Mouse (Mus musculus) forebrain, embryonic 15.5 days (tissue): Measurements from ENCODE around the gene Abcg1. TPM values are rescaled to one million over a fixed set of nuclear protein-coding genes. Genes with fewer than 3 reads are reported as not detected.

Source experiments
- ATAC-seq: fragments of 200-750 bp; cut with Nextera tagmentation; replicated peaks from 2 replicates; pipeline ENCODE4 v1.8.0; 2017; ENCODE audit warnings: mild to moderate bottlenecking, moderate TSS enrichment, moderate library complexity
- H3K27ac ChIP-seq: fragments of 300-500 bp; sonication (generic); replicated peaks from 2 replicates; pipeline ENCODE4 v1.5.1; 2015; ENCODE audit warnings: mild to moderate bottlenecking, inconsistent platforms
- H3K27me3 ChIP-seq: fragments of 300-500 bp; sonication (generic); 2 replicates; pipeline ENCODE4 v1.6.1; 2015; ENCODE audit warnings: inconsistent platforms
- H3K36me3 ChIP-seq: fragments of 300-500 bp; sonication (generic); 2 replicates; pipeline ENCODE4 v1.6.1; 2015; ENCODE audit warnings: mild to moderate bottlenecking, inconsistent platforms
- H3K4me1 ChIP-seq: fragments of 300-500 bp; sonication (generic); 2 replicates; pipeline ENCODE4 v1.6.1; 2015; ENCODE audit warnings: inconsistent platforms
- H3K4me2 ChIP-seq: fragments of 300-500 bp; sonication (generic); replicated peaks from 2 replicates; pipeline ENCODE4 v1.6.1; 2015; ENCODE audit warnings: mild to moderate bottlenecking, inconsistent platforms
- H3K4me3 ChIP-seq: fragments of 300-500 bp; sonication (generic); 2 replicates; pipeline ENCODE4 v1.5.1; 2015; ENCODE audit warnings: mild to moderate bottlenecking, inconsistent platforms
- H3K9ac ChIP-seq: fragments of 300-500 bp; sonication (generic); replicated peaks from 2 replicates; pipeline ENCODE4 v1.6.1; 2015; ENCODE audit warnings: mild to moderate bottlenecking, inconsistent platforms
- H3K9me3 ChIP-seq: fragments of 300-500 bp; sonication (generic); 2 replicates; pipeline ENCODE4 v1.6.1; 2016; ENCODE audit warnings: inconsistent platforms
- WGBS: fragments of 180-500 bp; shearing (Covaris S2); methylation state at CpG from one replicate; pipeline ENCODE4 v1.1.7; 2015; ENCODE audit warnings: mixed read lengths; 5-methylcytosine and 5-hydroxymethylcytosine counted together
- polyA plus RNA-seq: library from polyadenylated mRNA; unstranded; fragments of >200 nt; fragmentation: Nextera tagmentation; extraction: Ambion mirVana; gene quantifications from 2 replicates; pipeline ENCODE4 v1.2.1, GENCODE M21; 2015

Abcg1 gene
- polyA plus RNA-seq: 20.2 and 20.8 TPM in 2 replicates

DNA sequence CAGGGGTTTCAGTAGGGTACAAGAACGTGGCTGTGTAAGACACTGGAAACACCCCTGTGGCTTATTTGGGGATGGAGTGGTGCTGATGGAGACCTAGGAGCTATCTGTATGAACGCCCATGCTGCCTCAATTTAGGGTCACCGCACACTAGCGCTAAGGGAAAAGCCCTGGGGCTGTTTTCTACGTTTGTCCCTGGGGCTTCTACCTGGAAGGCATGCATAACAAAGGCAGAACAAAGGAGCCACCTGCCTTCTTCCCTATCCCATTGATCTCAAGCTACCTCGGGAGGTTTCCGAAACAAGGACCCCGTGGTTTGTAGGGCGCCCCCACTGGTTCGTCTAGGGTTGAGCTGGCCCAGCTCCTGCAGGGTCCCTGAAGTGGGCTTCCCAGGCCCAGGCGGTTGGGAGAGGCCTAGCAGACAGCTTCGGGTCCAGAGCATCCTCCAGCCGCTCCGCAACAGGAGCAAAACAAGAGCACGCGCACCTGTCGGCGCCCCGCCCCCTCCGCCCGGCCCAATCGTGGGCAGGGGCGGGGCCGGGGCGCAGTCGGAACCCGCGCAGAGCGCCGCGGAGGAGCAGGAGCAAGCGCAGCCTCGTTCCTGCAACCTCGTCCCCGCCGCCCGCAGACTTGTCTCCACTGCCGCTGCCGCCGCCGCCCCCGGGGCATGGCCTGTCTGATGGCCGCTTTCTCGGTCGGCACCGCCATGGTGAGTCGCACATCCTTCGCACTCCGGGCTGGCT, at the start of gene Abcg1:
TSS of gene Abcg1 (plus strand) at position 525 of the 740 bp plus-strand sequence.
- no peaks in the 10 kb centered on the region for H3K36me3 ChIP-seq
- no peaks in the 10 kb centered on the region for H3K27me3 ChIP-seq
- H3K27ac ChIP-seq: peak within 1 kb of the TSS; percentile 91
- H3K4me3 ChIP-seq: peak within 1 kb of the TSS; percentile 87
- peaks cover 6% of the 10 kb centered on the region; the same call in 1 of the 2 replicates for H3K9me3 ChIP-seq
- ATAC-seq: peak; percentile 85
- peak within 1 kb of the TSS; percentile 81 for H3K9ac ChIP-seq
- peak within 1 kb of the TSS; percentile 97 for H3K4me2 ChIP-seq
- under 1% methylated on average over 49 of the region's 49 CpGs for WGBS
- peaks cover 44% of the 10 kb centered on the region for H3K4me1 ChIP-seq

DNA sequence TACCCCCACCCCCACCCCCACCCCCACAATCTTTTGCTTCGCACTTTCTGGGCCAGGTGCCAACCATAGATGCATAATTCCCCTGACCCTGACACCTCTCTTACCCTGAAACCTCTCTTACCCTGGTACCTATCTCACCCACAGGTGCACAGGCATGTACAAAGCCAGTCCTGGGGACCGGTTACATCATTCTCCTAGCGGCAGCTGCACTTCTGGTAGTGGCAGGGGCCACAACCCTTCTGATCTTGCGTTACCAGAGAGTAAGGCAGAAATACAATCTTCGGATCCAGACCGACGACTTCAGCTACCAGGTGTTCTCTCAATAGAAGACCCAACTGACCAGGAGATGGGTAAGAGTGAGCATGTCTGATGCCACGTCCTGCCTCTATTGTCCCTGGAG, 49.1 kb upstream of the Abcg1 start:
- Histone ChIP-seq H3K4me2 (no peak overlapping the region), H3K4me3 (no peak overlapping the region), H3K9ac (no peak overlapping the region), H3K27ac (no peak overlapping the region), H3K9me3 (no peaks in the 10 kb centered on the region), H3K36me3 (no peaks in the 10 kb centered on the region), H3K27me3 (no peaks in the 10 kb centered on the region), H3K4me1 (no peaks in the 10 kb centered on the region)
- ATAC-seq: no peak
- WGBS: 86% methylated on average over 8 of the region's 8 CpGs

DNA sequence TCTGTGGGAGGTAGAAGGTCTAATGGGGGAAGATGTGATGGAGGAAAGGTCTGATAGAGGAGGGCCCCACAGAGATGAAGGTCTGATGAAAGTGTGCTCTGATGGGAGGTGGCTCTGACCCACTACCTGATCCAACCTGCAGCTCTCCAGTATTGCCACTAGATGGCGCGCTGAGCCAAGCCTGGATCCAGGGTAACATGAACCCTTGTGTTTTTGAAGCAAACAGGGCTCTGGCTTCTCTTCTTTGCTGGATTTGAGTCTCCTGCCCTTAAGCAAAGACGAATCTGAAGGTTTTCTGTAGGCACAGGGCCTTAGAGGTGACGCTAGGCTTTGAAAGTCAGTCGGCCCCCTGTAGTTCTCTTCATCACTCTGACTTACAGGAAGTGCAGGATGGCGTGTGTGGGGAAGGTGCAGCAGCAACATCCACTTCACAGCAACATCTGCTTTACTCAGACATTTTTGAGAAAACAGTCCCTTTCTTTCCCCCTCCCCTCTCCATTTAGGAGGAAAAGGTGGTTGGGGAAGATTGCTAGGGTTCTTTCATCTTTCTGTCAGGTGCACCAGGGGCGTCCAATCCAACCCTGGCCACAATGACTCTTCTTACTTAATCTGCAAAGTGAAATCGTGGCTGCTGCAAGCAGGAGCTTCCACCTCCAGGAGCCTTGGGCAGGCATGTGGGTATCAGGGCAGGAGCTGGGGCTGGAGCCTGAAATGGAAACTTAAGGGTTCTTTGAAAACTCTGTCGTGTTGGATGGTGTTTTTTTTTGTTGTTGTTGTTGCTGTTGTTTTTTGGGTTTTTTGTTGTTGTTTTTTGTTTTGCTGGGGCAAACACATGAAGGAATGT, 45.7 kb upstream of the Abcg1 start:
- no peak overlapping the region for H3K4me2 ChIP-seq
- WGBS: 41% methylated on average over 9 of the region's 9 CpGs
- H3K4me3 ChIP-seq: no peak overlapping the region
- H3K36me3 ChIP-seq: no peaks in the 10 kb centered on the region
- no peak for ATAC-seq
- H3K9ac ChIP-seq: no peak overlapping the region
- H3K27ac ChIP-seq: no peak overlapping the region
- no peaks in the 10 kb centered on the region for H3K9me3 ChIP-seq
- no peaks in the 10 kb centered on the region for H3K4me1 ChIP-seq
- no peaks in the 10 kb centered on the region for H3K27me3 ChIP-seq

DNA sequence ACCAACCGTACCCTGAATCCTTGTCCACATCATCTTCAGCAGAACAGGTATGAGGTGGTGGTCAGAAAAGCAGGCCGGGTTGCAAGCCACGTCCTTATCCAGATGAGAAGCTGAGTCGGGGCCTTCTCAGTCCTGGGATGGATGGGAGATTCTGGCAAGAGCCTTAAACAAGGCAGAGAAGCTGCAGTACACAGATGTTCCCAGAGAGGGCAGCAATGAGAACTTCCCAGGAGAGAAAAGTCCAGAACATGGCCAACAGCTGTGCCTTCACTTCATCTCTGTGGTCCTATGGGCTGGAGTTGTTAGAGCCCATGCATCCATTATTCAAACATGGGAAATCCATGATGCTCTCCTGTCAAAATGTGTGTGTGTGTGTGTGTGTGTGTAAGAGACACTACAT, 39.2 kb upstream of the Abcg1 start:
- no peak overlapping the region for H3K4me3 ChIP-seq
- 68% methylated on average over 4 of the region's 4 CpGs for WGBS
- ATAC-seq: no peak
- no peaks in the 10 kb centered on the region for H3K4me1 ChIP-seq
- no peaks in the 10 kb centered on the region for H3K9me3 ChIP-seq
- no peaks in the 10 kb centered on the region for H3K36me3 ChIP-seq
- no peak overlapping the region for H3K4me2 ChIP-seq
- no peaks in the 10 kb centered on the region for H3K27me3 ChIP-seq
- no peak overlapping the region for H3K9ac ChIP-seq
- H3K27ac ChIP-seq: no peak overlapping the region

DNA sequence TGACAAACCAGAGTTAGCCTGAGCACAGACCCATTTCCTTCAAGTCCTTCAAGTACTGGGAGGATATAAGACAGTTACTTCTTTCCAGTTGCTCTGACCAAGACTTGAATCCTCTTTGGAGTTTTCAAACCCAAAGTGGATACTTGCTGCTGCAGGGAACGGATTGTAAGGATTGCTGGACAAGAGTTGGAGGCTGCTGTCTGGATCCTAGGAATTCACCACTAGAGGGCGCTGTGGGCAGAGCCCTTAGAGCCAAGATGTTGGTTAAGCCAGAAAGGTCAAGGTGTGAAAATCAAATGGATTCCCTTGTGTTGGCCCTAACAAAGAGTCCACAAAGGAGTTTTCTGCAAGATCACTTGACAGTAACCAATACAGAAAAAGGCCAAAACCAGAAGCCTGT, 38.0 kb upstream of the Abcg1 start:
- H3K4me2 ChIP-seq: no peak overlapping the region
- no peaks in the 10 kb centered on the region for H3K4me1 ChIP-seq
- H3K4me3 ChIP-seq: no peak overlapping the region
- H3K36me3 ChIP-seq: no peaks in the 10 kb centered on the region
- 3% methylated on average over 2 of the region's 2 CpGs for WGBS
- H3K9ac ChIP-seq: no peak overlapping the region
- ATAC-seq: no peak
- H3K27ac ChIP-seq: no peak overlapping the region
- no peaks in the 10 kb centered on the region for H3K27me3 ChIP-seq
- H3K9me3 ChIP-seq: no peaks in the 10 kb centered on the region

DNA sequence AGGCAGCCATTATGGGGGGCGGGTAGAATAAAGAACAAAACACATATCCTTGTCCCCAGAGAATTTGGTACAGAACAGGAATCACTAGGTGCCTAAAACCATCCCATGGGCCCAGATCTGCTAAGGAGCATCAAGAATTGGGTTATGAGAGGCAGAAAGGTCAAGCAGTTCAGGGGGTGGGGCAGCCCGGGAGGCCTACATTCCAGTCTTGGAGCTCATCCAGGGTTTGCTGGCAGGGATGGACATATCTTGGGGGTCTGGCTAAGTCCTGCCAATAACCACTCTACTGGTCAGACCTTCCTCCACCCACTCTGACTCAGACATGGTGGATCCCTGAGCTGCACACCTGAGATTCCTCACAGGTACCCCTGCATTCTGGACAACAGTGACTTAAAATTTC, 37.4 kb upstream of the Abcg1 start:
- Histone ChIP-seq H3K9me3 (no peaks in the 10 kb centered on the region), H3K36me3 (no peaks in the 10 kb centered on the region), H3K27ac (no peak overlapping the region), H3K4me1 (no peaks in the 10 kb centered on the region), H3K9ac (no peak overlapping the region), H3K4me2 (no peak overlapping the region), H3K27me3 (no peaks in the 10 kb centered on the region), H3K4me3 (no peak overlapping the region)
- 77% methylated on average over 2 of the region's 2 CpGs for WGBS
- no peak for ATAC-seq

DNA sequence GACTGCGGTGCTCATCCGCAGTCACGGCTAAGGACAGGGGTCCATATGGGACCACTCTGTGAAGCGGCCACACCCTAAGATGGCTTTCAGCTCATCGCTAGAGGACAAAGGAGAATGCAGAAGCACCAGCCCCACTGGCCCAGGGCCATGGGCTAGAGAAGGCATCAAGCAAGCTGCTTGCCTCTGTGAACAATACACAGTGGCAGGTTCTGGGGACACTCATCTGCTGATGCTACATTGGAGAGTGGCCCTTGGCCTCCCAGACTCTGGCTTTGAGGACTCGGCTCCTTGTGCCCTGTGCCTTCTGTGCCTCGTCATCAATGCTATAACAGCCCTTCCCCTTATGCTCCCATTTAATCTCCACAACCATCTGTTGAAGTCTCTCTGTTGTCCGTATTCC, 36.2 kb upstream of the Abcg1 start:
- Histone ChIP-seq H3K9ac (no peak overlapping the region), H3K4me1 (no peaks in the 10 kb centered on the region), H3K27ac (no peak overlapping the region), H3K9me3 (no peaks in the 10 kb centered on the region), H3K36me3 (no peaks in the 10 kb centered on the region), H3K4me2 (no peak overlapping the region), H3K27me3 (no peaks in the 10 kb centered on the region), H3K4me3 (no peak overlapping the region)
- 90% methylated on average over 8 of the region's 8 CpGs for WGBS
- ATAC-seq: no peak

DNA sequence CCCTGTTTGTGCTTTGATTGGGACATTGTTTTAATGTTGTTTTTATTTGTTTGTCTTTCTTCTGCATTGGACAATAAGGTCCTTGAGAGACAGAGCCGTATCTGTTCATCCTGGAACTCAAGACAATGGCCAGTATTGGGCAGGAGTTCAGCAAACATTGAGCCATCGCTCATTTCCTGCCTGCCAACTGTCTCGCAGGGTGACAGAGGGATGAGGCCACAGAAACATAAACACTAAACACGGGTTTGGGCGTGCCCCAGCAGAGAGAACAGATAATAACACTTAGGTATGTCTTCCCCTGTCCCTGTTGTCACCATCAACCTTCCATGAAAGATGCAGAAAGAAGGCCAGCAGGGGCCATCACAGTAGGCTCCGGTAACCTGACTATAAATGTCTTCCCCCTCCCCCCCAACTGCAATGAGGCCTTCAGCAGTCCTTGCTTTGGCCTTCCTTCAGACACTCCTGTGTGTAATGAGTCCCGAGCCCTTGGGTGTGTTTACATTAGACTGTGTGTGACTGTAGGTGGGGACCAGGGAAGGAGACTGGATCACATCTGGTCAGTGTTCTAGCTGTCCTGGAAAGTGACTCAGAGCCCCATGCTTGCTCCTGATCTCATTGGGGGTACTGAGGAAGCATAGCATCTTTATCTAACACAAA, 33.2 kb upstream of the Abcg1 start:
- WGBS: 78% methylated on average over 7 of the region's 7 CpGs

DNA sequence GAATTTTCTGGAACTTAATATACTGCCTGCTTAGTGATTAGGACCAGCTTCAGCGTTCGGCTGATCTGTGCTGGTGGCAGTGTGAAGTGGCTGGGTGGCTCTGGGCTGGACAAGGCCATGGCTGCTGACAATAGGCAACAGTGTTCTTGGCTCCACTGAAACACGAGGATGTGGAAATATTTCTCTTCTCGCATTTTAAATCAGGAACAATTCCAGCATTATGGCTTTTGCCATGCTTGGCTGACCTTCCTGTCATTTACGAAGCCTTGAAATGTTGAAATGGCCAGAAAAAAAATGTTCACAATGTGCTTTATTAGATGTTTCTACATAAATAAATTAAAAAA, 32.7 kb upstream of the Abcg1 start:
- no peak overlapping the region for H3K4me2 ChIP-seq
- no peaks in the 10 kb centered on the region for H3K9me3 ChIP-seq
- H3K36me3 ChIP-seq: no peaks in the 10 kb centered on the region
- ATAC-seq: no peak
- H3K27ac ChIP-seq: no peak overlapping the region
- WGBS: 74% methylated on average over 5 of the region's 5 CpGs
- no peak overlapping the region for H3K9ac ChIP-seq
- no peak overlapping the region for H3K4me3 ChIP-seq
- no peaks in the 10 kb centered on the region for H3K27me3 ChIP-seq
- no peaks in the 10 kb centered on the region for H3K4me1 ChIP-seq

More for the DNA sequence above, 33.2 kb upstream of the Abcg1 start:
- Histone ChIP-seq H3K4me2 (no peak overlapping the region), H3K36me3 (no peaks in the 10 kb centered on the region), H3K27me3 (no peaks in the 10 kb centered on the region), H3K9me3 (no peaks in the 10 kb centered on the region), H3K9ac (no peak overlapping the region), H3K27ac (no peak overlapping the region), H3K4me1 (no peaks in the 10 kb centered on the region), H3K4me3 (no peak overlapping the region)
- no peak for ATAC-seq

DNA sequence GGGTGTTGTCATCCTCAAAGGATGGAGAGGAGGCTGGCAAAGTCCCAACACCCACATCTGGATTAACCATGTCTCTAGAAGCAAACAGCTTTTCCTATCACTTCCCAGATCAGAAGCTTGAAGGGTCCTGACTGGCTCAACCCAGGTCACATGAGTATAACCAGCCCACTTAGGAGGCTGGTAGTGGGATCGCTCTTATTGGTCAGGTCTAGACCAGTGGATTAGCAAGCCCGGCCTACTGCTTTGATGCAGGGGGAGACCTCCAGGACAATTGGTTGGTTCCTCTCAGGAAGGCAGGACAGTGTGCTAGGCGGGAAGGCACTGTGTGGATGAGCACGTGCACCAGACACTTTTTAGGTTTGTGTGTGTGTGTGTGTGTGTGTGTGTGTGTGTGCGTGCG, 30.5 kb upstream of the Abcg1 start:
- Histone ChIP-seq H3K4me2 (no peak overlapping the region), H3K36me3 (no peaks in the 10 kb centered on the region), H3K27ac (no peak overlapping the region), H3K4me1 (no peaks in the 10 kb centered on the region), H3K9ac (no peak overlapping the region), H3K9me3 (no peaks in the 10 kb centered on the region), H3K27me3 (no peaks in the 10 kb centered on the region), H3K4me3 (no peak overlapping the region)
- WGBS: 71% methylated on average over 6 of the region's 6 CpGs
- no peak for ATAC-seq

DNA sequence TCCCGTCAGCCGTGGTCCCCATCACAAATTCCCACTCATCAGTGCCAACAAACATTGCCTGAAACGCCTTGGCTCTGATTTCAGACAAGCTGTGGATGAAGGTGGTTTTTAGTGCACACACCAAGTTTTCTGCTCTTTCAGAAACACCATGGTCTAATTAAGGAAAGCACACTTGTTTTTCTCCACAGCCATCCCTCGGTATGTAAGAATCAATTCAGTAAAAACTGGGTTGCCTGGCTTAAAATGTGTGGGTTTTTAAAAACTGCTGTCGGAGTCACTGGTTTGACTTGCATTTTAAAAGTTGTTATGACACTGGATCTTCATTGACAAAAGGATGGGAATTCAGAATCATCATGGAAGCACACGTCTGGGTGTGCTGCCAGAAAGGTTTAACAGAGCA, 29.8 kb upstream of the Abcg1 start:
- Histone ChIP-seq H3K9me3 (no peaks in the 10 kb centered on the region), H3K9ac (no peak overlapping the region), H3K36me3 (no peaks in the 10 kb centered on the region), H3K4me3 (no peak overlapping the region), H3K4me1 (no peaks in the 10 kb centered on the region), H3K4me2 (no peak overlapping the region), H3K27ac (no peak overlapping the region), H3K27me3 (no peaks in the 10 kb centered on the region)
- no peak for ATAC-seq
- 77% methylated on average over 6 of the region's 6 CpGs for WGBS

DNA sequence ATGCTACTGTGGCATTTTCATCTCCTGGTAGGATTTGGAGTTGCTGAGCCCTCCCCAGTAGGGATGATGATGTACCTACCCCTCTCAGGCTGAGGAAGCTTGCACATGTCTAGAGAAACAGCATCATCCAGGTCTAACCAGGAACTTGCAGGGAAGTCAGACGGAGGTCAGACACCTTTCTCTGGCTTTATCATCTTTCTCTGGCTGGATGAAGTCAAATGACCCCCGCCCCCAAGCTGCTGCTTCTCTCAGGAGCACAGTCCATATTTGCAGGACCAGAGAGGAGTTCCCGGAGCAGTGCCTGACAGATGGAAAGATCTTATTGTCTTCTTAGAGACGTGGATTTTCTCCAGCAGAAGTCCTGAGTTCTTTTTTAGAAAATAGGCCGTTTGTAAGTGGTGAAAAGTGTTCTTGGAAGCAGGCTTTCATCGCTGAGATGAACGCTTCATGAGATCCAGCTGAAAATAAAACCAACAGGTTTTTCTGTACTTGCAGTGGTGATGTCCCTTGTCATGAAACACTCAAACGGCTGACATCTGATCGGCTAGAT, 28.6 kb upstream of the Abcg1 start:
- 82% methylated on average over 9 of the region's 9 CpGs for WGBS
- Histone ChIP-seq H3K4me1 (peaks cover 3% of the 10 kb centered on the region), H3K27ac (no peak overlapping the region), H3K4me2 (no peak overlapping the region), H3K9ac (no peak overlapping the region), H3K4me3 (no peak overlapping the region), H3K36me3 (no peaks in the 10 kb centered on the region), H3K27me3 (no peaks in the 10 kb centered on the region), H3K9me3 (no peaks in the 10 kb centered on the region)
- ATAC-seq: no peak
